Mouse (Mus musculus) layer of hippocampus, adult 11-12 months (tissue): ENCODE measurements around the gene Exoc6b.

Source experiments
- DNase-seq: peaks from one replicate; pipeline ENCODE4 v3.0.0; 2022; ENCODE audit warnings: low spot score

The Exoc6b gene

DNA sequence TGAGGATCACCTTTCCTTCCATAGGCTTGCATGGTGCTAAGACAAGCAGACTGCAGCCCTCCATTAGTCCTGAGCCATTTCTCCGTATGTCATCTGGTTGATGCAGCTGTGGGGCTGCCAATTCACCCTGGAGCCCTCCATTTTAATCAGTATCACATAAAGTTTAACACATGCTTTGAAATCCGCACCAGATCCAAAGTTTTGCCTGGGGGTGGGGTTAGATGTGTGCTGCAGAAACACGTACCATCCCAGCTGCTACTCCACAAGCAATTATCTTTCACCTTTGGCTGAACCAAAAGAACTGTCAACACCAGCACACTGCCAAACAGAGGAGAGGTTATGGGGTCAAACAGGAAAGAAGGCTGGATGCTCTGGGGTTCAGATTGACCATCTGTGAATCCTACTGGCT lies 92.7 kb downstream of the Exoc6b start:
- no peak for DNase-seq

DNA sequence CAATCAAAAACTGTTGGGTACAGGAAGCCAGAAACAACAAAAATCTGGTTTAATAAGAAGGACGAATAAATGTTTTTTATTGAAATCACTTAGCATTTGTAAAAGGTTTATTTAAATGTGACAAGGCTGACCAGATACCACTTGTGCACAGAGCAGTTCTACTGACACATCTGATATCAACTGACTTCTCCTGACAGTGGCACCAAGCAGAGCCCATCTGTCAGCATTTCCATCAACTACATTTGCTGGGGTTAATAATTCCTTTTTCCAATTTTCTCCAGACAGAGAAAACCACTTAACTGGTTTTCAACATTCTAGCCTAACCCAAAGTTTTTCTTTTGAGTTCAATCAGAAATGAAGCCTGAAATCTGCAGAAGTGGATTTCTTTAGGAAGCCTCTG lies 100.8 kb downstream of the Exoc6b start:
- DNase-seq = no peak

DNA sequence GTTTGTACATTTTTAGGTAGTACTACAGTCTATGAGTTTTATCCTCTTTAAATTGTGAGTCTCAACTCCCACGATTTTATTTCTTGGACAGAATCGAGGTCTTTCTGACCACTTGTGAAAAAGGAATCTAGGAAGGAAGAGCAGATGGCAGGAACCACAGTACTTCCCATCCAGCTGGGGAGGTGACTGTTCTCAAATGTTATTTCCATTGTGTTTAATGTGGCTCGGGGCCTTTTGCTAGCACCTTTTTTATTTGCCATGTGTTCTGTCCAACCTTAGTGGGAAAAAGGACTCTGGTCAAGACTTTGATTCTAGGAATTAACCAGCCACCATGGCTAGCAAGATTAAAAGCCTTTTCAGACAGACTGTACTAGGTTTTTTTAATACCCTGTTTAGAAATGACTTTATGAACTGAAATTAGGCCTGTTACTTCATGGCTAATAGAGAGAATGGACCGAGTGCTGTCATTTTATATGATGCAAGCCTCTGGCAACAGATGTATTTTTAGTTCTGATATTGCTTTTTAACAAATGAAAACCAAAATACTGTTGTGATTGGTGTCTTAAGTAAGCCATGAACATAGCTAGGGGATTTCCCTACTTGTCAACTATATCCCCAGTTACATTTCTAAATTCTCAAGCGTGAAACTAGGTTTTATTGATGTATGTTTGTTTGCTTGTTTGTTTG lies 104.4 kb downstream of the Exoc6b start:
- no peak for DNase-seq

DNA sequence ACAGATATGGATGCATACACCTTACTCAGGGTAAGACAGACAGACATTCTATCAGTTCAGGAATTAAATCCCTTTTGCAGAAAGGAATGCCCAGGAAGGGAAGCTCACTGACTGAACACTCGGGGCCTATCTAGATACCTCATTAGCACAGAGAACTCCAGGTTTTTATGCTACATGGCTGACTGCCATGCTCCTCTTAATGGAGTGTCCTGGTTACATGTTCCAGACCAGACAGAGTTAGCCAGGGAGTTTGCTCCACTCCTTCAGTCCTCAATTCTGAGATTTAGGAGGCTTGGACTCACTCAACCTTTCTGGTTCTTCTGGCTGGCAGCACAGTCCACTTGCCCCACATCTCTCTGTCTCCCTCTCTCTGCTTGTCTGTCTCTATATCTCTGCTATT lies 106.3 kb downstream of the Exoc6b start:
- no peak for DNase-seq

DNA sequence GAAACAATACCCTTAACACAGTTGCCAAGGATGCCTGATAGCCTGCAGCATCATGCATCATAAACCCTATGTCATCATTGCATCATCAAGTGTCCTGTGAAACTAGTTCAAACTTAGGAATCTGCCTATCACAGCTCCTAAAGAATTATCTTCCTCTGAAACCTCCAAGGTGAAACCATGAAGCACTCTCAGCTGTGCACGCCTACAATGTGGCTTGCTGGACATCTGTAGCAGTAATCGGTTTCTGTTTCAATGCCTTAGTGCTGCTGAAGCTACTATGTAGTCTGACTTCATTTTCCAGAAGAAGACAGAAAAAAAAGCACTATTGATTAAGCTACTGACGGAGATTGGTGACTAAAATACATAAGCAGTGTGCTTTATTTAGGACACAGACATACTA lies 107.5 kb downstream of the Exoc6b start:
- no peak for DNase-seq

DNA sequence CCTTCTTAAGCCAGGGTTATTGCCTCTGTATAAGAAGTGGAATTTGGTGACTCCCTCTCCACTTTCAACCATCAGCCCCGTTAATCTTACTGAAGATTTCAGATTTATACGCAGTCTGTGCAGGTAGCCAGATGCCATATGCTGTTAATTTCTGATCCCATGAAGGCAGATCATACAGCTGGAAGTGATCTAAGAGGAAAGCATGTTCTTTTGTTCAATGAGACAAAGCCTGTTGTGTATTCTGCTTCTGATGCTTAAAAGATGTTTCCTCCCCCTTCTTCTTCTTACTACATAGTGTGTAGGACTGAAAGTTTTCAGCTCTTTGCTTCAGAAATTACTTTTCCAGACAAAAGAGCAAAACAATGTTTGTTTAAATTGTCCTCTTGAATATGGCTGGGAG lies 109.8 kb downstream of the Exoc6b start:
- no peak for DNase-seq

DNA sequence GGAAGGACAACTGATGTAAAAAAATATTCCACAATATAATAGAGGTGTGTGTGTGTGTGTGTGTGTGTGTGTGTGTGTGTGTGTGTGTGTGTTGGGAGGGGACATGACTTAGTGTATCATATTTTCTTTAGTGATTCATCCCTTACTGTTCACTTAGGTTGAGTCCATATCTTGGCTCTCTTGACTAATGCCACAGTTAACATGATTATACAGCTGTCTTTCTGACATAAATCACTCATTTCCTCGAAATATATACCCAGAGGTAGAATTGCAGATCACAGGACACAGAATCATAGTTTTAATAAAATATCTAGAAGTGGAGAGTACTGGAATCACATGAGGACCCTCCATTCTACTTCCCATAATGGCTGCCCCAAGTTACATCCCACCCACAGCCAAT lies 117.7 kb downstream of the Exoc6b start:
- no peak for DNase-seq

DNA sequence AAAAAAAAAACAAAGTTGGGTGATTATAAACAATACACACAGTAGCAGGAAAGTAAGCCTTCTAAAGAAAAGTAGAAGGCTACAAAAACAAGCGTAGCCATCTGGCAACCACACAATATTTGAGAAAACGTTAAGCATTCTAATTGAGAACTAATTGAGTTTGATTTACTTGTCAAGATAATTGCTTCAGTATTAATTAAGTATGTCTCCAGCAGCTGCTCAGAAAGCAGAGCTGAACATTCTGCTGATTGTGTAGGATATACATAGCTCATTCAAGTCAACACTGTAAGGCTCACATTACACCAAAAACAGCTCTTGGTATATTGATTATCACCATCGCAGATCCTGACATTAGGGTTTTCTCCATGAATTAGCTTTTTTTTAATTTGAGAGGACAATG lies 122.7 kb downstream of the Exoc6b start:
- no peak for DNase-seq

DNA sequence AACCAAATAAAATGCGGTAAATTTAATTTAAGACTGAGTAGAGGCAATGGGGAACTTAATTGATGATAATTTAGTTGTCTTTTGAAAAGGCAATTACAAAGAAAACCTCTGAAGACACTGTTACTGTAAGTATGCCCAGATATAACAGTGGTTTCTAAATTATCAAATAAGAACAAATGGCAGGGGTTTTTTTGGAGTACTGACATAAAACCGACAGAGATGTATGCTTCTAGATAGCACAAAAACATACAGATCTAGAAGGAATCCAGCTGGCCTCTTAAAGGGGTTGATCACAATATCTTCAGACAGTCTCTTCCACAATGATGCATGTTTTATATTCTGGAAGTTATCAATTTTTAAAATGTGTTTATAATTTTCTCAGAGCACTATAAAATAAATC lies 123.2 kb downstream of the Exoc6b start:
- DNase-seq = no peak

DNA sequence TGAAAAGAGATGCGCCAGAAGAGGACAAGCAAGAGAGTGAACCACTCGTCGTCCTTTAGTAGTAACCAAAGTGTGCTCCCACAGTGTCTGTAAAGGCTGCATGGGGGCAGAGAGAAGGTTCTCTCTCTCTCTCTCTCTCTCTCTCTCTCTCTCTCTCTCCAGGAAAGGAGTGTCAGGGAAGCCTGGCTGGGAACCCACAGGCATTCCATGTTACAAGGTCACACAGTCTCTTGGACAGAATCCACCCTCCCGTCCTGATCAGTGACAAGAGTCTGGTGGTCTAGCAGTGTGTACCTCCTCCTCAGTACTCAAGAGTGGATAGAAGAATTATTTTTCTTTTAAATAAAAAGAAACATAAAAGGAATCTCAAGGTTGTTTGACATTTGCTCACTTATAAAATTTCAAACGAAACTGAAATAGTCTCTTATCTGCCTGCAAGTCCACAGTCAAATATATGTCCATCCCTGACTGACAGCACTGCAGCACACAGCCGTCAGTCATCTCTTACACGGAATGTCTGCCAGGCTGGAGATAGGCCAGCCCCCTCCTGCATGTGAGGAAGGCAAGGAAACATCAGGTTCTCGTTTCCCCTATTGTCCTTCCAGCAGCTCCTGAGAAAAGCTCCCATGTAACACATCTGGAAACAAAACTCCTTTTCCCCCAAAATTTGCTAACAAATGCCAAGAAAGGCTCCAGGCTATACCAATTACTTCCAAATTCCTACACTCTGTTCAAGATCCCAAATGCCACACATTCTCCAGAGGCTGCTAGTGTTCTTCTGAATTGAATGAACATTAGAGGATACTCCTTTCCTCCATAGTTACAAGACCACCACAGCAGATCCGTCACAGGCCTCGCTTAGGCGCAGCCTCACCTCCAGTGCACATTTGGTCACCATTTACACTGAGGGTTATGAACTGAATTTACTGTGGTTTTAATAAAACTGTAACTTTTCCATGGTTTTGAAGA lies 136.1 kb downstream of the Exoc6b start:
- DNase-seq = no peak

DNA sequence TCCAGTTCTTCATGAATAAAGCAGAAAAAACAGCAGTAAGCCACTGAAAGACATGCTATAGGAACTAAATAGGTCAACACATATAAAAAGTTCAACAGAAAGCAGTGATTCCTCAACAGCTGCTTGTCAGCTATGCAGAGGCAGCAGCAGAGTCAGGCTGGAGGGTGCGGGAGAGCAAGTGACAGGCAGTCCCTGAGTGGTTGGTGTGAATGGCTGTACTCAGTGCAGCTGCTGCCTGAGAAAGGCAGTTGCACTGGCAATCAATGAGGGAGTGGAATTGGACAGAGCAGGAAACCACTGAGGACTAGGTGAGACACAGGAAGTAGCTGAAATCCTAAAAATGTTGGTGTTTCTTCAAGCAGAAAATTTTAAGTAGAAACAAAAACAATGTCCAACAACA lies 138.3 kb downstream of the Exoc6b start:
- DNase-seq = no peak

DNA sequence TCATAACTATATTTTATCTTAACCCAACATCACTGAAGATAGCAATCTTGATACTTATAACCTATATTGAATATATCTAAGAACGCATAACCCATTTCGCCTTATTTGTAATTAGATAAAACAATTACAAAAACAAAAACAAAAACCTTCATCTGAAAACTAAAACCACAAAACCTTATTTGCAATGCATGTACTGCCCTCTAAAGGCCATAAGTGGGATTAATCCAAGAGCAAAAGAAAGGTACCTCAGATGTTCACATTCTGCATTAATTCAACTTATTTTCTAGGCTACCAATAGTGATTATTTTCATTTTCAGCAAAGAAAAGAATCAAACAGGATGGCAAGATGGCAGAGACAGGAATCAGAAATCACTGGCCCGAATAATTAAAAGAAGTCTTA lies 143.2 kb downstream of the Exoc6b start:
- DNase-seq = no peak

DNA sequence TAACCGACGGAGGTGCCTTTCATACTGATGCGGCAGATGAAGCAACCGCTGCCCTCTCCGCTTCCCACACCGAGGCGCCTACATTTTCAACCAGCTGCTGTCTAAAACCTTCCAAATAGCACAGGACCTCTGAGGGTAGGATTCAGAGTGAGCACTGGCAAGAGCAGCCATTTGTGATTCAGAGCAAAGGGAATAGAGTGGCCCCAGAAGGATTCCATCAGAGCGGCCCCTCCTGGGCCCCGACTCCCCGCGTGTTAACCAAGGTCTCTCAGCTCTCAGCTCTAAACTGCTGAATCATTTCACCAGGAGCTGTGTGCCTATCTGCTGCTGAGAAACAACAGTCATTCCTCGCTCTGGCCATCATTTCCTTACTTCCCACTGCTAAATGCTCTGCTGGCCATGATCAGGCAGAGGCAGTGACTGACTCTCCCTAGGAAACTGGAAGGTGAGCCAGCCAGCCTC lies 145.5 kb downstream of the Exoc6b start:
- DNase-seq = peak; percentile 18

DNA sequence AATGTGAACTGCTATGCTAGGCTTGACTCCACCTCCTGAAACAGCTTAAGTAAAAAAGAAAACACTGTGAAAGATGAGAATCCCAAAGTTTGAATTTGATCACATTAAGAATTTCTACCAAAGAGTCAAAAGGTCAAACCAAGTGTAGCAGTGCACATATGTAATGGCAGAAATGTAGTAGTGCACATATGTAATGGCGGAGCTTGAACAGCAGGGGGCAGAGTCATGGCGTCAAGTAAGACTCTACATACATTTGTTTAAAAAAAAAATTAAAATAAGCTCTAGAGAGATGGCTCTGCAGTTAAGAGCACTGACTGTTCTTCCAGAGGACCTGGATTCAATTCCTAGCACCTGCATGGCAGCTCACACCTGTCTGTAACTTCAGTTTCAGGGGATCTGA lies 153.0 kb downstream of the Exoc6b start:
- no peak for DNase-seq

DNA sequence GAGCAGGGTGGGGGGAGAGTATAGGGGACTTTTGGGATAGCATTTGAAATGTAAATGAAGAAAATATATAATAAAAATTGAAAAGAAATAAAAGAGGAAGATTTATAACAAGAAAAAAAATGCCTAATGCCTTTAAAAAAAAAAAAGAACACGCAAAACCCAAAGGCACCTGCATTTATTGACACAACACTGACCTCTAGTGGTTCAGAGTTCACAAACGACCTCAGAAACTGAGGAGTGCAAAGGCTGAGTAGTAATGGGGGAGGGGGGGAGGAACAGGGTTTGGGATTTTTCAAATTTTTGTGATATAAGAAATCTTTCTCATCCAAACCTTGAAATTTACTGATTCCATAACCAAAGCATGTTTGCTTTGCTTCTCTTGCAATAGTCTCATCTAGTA lies 156.9 kb downstream of the Exoc6b start:
- peak; percentile 29 for DNase-seq

DNA sequence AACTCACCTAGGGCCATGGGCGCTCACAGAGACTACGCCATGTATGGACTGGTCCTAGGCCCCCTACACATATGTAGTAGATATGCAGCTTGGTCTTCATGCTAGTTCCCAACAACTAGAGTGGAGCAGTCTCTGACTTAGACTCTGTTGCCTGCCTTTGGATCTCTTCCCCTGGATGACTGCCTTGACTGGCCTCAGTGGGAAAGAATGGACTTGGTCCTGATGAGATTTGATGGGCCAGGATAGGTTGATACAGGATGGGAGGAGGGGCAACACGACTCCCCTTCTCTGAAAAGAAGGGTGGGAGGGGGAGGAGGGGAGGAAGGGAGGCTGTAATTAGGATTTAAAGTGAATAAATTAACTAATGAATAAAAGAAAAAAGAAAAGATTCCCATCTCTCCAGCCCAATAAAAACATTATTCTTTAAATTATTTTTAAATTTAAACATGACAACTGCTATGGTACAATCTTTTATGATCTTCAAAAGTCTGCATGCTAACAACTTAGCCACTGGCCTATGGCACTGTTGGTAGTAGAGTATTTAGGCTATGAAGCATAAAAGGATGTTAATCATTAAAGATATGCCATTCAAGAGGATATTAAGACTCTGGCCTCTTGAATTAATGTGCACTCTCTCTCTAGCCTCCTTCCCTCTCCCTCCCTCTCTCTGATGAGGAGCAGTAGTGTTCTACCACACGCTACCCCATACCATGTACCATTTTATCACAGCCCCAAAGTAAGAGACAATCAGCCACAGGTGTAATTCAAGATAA lies 170.1 kb downstream of the Exoc6b start:
- no peak for DNase-seq

DNA sequence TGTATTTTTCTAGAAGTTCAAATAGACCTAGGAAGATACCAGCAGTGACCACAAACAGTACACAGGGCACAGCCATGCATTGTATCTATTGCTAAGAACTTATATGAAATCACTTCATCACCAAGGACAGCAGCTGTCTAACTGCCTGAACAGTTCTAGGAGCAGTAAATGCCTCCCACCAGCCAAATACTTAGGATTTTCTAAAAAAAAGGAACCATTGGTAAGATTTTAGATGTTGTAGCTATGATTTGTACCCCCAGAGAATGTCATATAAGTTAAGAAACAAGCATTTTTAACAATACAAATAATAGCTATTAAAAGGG lies 175.6 kb downstream of the Exoc6b start:
- DNase-seq = no peak

DNA sequence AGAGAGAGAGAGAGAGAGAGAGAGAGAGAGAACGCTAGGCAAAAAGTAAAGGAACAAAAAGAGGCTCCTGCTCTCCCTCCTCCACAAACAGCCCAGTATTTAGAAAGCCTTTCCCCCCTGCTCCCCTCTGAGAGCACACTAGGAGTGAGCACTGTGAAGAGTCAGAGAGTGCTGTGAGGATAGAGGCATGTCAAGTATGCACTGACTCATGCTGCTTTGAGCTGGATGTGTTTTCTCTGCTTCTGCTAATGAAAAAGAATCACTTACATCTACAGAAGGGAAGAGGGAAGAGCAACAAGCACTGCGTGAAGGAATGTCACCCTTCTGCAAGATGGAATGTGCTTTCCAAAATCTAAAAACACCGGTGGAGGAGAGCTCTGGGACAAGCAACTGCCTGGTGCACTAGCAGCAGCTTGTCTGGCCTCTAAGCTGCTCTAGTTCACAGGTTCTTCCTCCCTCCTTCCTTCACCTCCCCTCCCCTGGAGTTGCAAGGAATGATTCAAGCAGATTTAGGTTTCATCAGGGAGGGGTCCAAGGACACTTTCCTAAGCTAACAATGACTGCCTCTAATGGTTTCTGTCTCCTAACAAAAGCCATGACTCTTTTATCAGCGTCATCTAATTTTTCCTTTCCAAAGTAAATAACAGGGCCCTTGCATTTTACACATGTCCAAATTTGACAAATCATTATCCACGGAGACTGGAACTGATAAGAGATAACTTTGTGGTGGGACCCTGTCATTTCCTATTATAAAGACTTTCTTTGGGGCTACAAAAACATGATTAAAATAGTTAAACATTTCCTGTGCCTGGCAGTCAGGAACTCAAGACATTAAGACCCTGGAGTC lies 176.2 kb downstream of the Exoc6b start:
- DNase-seq = no peak

DNA sequence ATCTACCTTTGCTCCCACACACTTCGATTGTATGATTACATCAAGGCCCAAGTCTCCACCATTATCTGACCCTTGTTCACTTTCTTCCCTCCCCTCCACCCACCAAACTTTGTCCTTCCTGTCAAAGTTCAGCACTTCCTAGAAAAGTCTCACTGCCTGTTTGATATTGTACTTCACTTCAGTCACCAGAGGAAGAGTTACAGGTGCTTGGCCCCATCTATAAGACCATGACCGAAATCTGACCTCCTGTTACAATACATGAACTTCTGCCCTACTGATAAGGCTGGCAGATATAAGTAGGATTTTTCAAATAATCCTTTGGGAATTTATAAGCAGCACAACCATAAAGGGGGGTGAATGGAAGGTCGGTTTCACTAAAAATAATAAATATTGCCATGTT lies 182.8 kb downstream of the Exoc6b start:
- DNase-seq = no peak

DNA sequence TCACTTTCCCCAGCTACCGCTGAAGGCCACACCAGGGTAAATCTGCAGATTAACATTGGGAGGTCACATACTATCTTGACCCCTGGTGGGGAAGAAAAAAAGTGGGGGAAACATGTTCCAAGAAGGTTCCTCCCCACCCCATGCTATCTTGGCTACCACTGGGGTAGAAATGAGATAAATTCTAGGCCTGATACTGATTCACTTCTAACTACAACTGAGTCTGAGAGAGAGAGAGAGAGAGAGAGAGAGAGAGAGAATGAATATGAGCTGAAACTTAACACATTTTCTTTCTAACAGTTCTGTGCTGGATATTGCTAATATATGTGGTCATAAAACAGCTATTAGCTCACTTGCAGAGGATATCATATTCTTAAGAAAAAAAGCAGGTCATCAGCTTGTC lies 184.2 kb downstream of the Exoc6b start:
- no peak for DNase-seq

DNA sequence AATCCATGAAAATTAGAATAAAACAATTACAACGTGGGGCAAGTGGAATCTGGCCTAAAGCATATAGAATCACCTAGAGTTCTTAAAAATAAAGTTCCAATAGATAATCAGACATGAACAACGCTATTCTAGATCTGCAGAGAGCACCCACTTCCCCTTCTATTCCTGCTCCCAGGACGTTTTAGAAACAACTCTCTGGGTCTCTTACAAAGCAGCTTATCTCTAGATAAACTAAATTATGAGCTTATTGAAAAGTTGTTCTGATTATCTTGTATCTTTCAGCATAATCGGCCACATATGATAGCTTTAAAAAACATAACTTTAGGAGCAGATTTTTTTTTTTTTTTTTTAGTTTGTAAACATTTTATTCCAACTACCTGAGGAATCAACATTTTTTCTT lies 185.6 kb downstream of the Exoc6b start:
- DNase-seq = no peak
